Mouse (Mus musculus) kidney, postnatal 0 days (tissue): Measurements from ENCODE around the gene Usp22. TPM values are rescaled to one million over a fixed set of nuclear protein-coding genes. Genes with fewer than 3 reads are reported as not detected.

Experiments used
- ATAC-seq: fragments of 200-750 bp; cut with Nextera tagmentation; replicated peaks from 2 replicates; pipeline ENCODE4 v1.8.0; 2017; ENCODE audit warnings: low read depth, moderate number of reproducible peaks, moderate TSS enrichment, moderate library complexity; ENCODE audit not compliant: low FRiP score
- DNase-seq: peaks from one replicate; pipeline ENCODE4 v3.0.0-alpha.2; 2016; ENCODE audit warnings: low spot score
- H3K27ac ChIP-seq: fragments of 300-500 bp; sonication (generic); 2 replicates; pipeline ENCODE4 v1.5.1; 2014; ENCODE audit warnings: mild to moderate bottlenecking
- H3K27me3 ChIP-seq: fragments of 300-500 bp; sonication (generic); 2 replicates; pipeline ENCODE4 v1.6.1; 2014; ENCODE audit warnings: low read length, mixed read lengths; ENCODE audit not compliant: insufficient read depth
- H3K36me3 ChIP-seq: fragments of 300-500 bp; sonication (generic); 2 replicates; pipeline ENCODE4 v1.6.1; 2014; ENCODE audit warnings: low read length, mixed read lengths; ENCODE audit not compliant: insufficient read depth
- H3K4me1 ChIP-seq: fragments of 300-500 bp; sonication (generic); replicated peaks from 2 replicates; pipeline ENCODE4 v1.6.1; 2014; ENCODE audit warnings: antibody characterized with exemption, low read length, mixed read lengths; ENCODE audit not compliant: insufficient read depth
- H3K4me2 ChIP-seq: fragments of 300-500 bp; sonication (generic); 2 replicates; pipeline ENCODE4 v1.6.1; 2014; ENCODE audit warnings: mild to moderate bottlenecking, low read length, moderate library complexity, mixed read lengths
- H3K4me3 ChIP-seq: fragments of 300-500 bp; sonication (generic); replicated peaks from 2 replicates; pipeline ENCODE4 v1.5.1; 2014; ENCODE audit warnings: low read depth, low read length
- H3K9ac ChIP-seq: fragments of 300-500 bp; sonication (generic); 2 replicates; pipeline ENCODE4 v1.6.1; 2014; ENCODE audit warnings: low read depth, low read length
- H3K9me3 ChIP-seq: fragments of 300-500 bp; sonication (generic); replicated peaks from 2 replicates; pipeline ENCODE4 v1.6.1; 2016; ENCODE audit warnings: low read length, inconsistent platforms, mixed read lengths
- CTCF ChIP-seq: IDR thresholded peaks from 2 replicates; pipeline ENCODE4 v1.5.1; 2016; ENCODE audit warnings: antibody characterized with exemption, low read depth, mild to moderate bottlenecking, moderate library complexity
- WGBS: fragments of 180-500 bp; shearing (Covaris S2); extraction: QIAGEN DNeasy Blood & Tissue Kit; methylation state at CpG from one replicate; pipeline ENCODE4 v1.1.7; 2014; 5-methylcytosine and 5-hydroxymethylcytosine counted together
- polyA plus RNA-seq: library from polyadenylated mRNA; unstranded; fragments of >200 nt; fragmentation: Nextera tagmentation; extraction: Ambion mirVana; gene quantifications from 2 replicates; pipeline ENCODE4 v1.2.1, GENCODE M21; 2015

Gene Usp22
- polyA plus RNA-seq, 1 experiment from 2014 or later: 73.0 TPM

GRCm38 (mm10) chr11:61215936-61216335 lies 41.1 kb upstream of the Usp22 start:
- H3K27ac ChIP-seq: no peak overlapping the region
- no peaks in the 10 kb centered on the region for H3K9me3 ChIP-seq
- ATAC-seq (no peak), DNase-seq (no peak)
- no peak for TF ChIP-seq CTCF
- WGBS: 67% methylated on average over 3 of the region's 3 CpGs
- H3K4me1 ChIP-seq: no peaks in the 10 kb centered on the region
- H3K9ac ChIP-seq: no peak overlapping the region
- no peak overlapping the region for H3K4me3 ChIP-seq
- H3K27me3 ChIP-seq: no peaks in the 10 kb centered on the region
- no peaks in the 10 kb centered on the region for H3K36me3 ChIP-seq
- H3K4me2 ChIP-seq: no peak overlapping the region

- DNase-seq: no peak
- no peak for ATAC-seq
- Histone ChIP-seq H3K27me3 (no peaks in the 10 kb centered on the region), H3K27ac (no peak overlapping the region), H3K4me2 (no peak overlapping the region), H3K4me3 (no peak overlapping the region), H3K36me3 (no peaks in the 10 kb centered on the region), H3K9me3 (no peaks in the 10 kb centered on the region), H3K9ac (no peak overlapping the region), H3K4me1 (no peaks in the 10 kb centered on the region)
- WGBS: 41% methylated on average over 20 of the region's 20 CpGs
- peak; percentile 23; the same call in 1 of the 2 replicates for TF ChIP-seq CTCF
These were observed 37.2 kb upstream of the Usp22 start for GRCm38 (mm10) chr11:61212102-61212501.

GRCm38 (mm10) chr11:61208316-61208715 lies 33.5 kb upstream of the Usp22 start:
- no peaks in the 10 kb centered on the region for H3K4me1 ChIP-seq
- no peak overlapping the region for H3K4me3 ChIP-seq
- no peaks in the 10 kb centered on the region for H3K27me3 ChIP-seq
- no peak for TF ChIP-seq CTCF
- ATAC-seq: no peak
- no peak overlapping the region for H3K27ac ChIP-seq
- no peaks in the 10 kb centered on the region for H3K9me3 ChIP-seq
- H3K36me3 ChIP-seq: no peaks in the 10 kb centered on the region
- WGBS: 75% methylated on average over 10 of the region's 10 CpGs
- no peak for DNase-seq
- no peak overlapping the region for H3K9ac ChIP-seq
- H3K4me2 ChIP-seq: no peak overlapping the region

- no peak within 1 kb of the TSS for H3K27ac ChIP-seq
- TF ChIP-seq CTCF: no peak
- H3K4me3 ChIP-seq: no peak within 1 kb of the TSS
- DNase-seq (no peak), ATAC-seq (no peak)
- no peaks in the 10 kb centered on the region for H3K27me3 ChIP-seq
- no peak within 1 kb of the TSS for H3K4me2 ChIP-seq
- 56% methylated on average over 10 of the region's 10 CpGs for WGBS
- no peaks in the 10 kb centered on the region for H3K4me1 ChIP-seq
- H3K9ac ChIP-seq: no peak within 1 kb of the TSS
- H3K9me3 ChIP-seq: no peaks in the 10 kb centered on the region
- no peaks in the 10 kb centered on the region for H3K36me3 ChIP-seq
These were observed 32.8 kb upstream of the Usp22 start, which contains the start of gene Aldh3a1 for GRCm38 (mm10) chr11:61207487-61208246. Gene Aldh3a1, plus strand, starts transcription at chr11:61207537.

GRCm38 (mm10) chr11:61206136-61206535 lies 31.3 kb upstream of the Usp22 start:
- TF ChIP-seq CTCF: no peak
- no peaks in the 10 kb centered on the region for H3K4me1 ChIP-seq
- H3K4me3 ChIP-seq: no peak overlapping the region
- H3K36me3 ChIP-seq: no peaks in the 10 kb centered on the region
- H3K9me3 ChIP-seq: no peaks in the 10 kb centered on the region
- DNase-seq (peak; percentile 10), ATAC-seq (no peak)
- H3K27me3 ChIP-seq: no peaks in the 10 kb centered on the region
- H3K27ac ChIP-seq: no peak overlapping the region
- H3K4me2 ChIP-seq: no peak overlapping the region
- H3K9ac ChIP-seq: no peak overlapping the region
- 92% methylated on average over 3 of the region's 3 CpGs for WGBS

GRCm38 (mm10) chr11:61205167-61205950 lies 30.5 kb upstream of the Usp22 start:
- WGBS: 92% methylated on average over 9 of the region's 10 CpGs
- Histone ChIP-seq H3K9me3 (no peaks in the 10 kb centered on the region), H3K27ac (no peak overlapping the region), H3K27me3 (no peaks in the 10 kb centered on the region), H3K4me1 (no peaks in the 10 kb centered on the region), H3K4me2 (no peak overlapping the region), H3K36me3 (no peaks in the 10 kb centered on the region), H3K9ac (no peak overlapping the region), H3K4me3 (no peak overlapping the region)
- TF ChIP-seq CTCF: no peak
- ATAC-seq (no peak), DNase-seq (no peak)
